Mouse (Mus musculus): ENCODE results near the gene Gm13276. TPM values are rescaled to one million over a fixed set of nuclear protein-coding genes. Genes with fewer than 3 reads are reported as not detected.
"Not testable (repeated sequence)": the region's sequence is repeated elsewhere in the genome, so short reads cannot be mapped to it uniquely, and the experiment has no call there.

Gene Gm13276
- total RNA-seq, 2 experiments from 2014 or later: not detected

- peak; percentile 61 to 73 for DNase-seq (ENCODE audit: extremely low spot score in 1 of 2, low spot score in 2 of 2)
- peak; percentile 27 for TF ChIP-seq CTCF (IDR thresholded peaks at IDR 0.05)
- peak within 1 kb of the TSS; percentile 13 for H3K4me3 ChIP-seq
Measured at GRCm38 (mm10) chr4:88793936-88794675, 8.6 kb downstream of the Gm13276 start, which contains the start of gene Gm13275. Gm13275 (plus strand) TSS chr4:88794487.

GRCm38 (mm10) chr4:88797097-88797496, 11.6 kb downstream of the Gm13276 start, which contains the start of gene Gm13279:
Gm13279 (plus strand) TSS chr4:88797397.
- H3K4me3 ChIP-seq; H3K27ac ChIP-seq; DNase-seq (ENCODE audit: extremely low spot score in 1 of 2, low spot score in 2 of 2); intact Hi-C loops (cut with DNase I): not testable (repeated sequence)

More at GRCm38 (mm10) chr4:88793936-88794675, 8.6 kb downstream of the Gm13276 start, which contains the start of gene Gm13275:
- intact Hi-C loops (cut with DNase I); H3K27ac ChIP-seq: not testable (repeated sequence)

- intact Hi-C loops (cut with DNase I); H3K27ac ChIP-seq; H3K4me3 ChIP-seq; DNase-seq (ENCODE audit: extremely low spot score in 1 of 2, low spot score in 2 of 2): not testable (repeated sequence)
Measured at GRCm38 (mm10) chr4:88799365-88799764, 13.9 kb downstream of the Gm13276 start, which contains the start of gene Gm13285. Gm13285 (plus strand) TSS chr4:88799665.

- H3K27ac ChIP-seq; intact Hi-C loops (cut with DNase I); H3K4me3 ChIP-seq; DNase-seq (ENCODE audit: extremely low spot score in 1 of 2, low spot score in 2 of 2): not testable (repeated sequence)
Measured at GRCm38 (mm10) chr4:88802954-88803353, 17.4 kb downstream of the Gm13276 start, which contains the start of gene Gm13287. Gm13287 (plus strand) TSS chr4:88803254.

GRCm38 (mm10) chr4:88805231-88805630, 19.7 kb downstream of the Gm13276 start, which contains the start of gene Gm13288:
Gm13288 (plus strand) TSS chr4:88805531.
- DNase-seq (ENCODE audit: extremely low spot score in 1 of 2, low spot score in 2 of 2); H3K27ac ChIP-seq; intact Hi-C loops (cut with DNase I); H3K4me3 ChIP-seq: not testable (repeated sequence)

GRCm38 (mm10) chr4:88805761-88806160, 20.3 kb downstream of the Gm13276 start:
- H3K27ac ChIP-seq; intact Hi-C loops (cut with DNase I); DNase-seq (ENCODE audit: extremely low spot score in 1 of 2, low spot score in 2 of 2); H3K4me3 ChIP-seq: not testable (repeated sequence)

GRCm38 (mm10) chr4:88815928-88816327, 30.4 kb downstream of the Gm13276 start, which contains the start of gene Ifna7:
Ifna7 (plus strand) TSS chr4:88816228.
- TF ChIP-seq CTCF (IDR thresholded peaks at IDR 0.05): no peak
- no peak for DNase-seq (ENCODE audit: extremely low spot score in 1 of 2, low spot score in 2 of 2)
- intact Hi-C loops (cut with DNase I): no loop called here
- Histone ChIP-seq H3K27ac (no peak within 1 kb of the TSS), H3K4me3 (no peak within 1 kb of the TSS)

- H3K27ac ChIP-seq: no peak within 1 kb of the TSS
- intact Hi-C loops (cut with DNase I): no loop called here
- H3K4me3 ChIP-seq: no peak within 1 kb of the TSS
- no peak for TF ChIP-seq CTCF (IDR thresholded peaks at IDR 0.05)
- no peak for DNase-seq (ENCODE audit: extremely low spot score in 1 of 2, low spot score in 2 of 2)
Measured at GRCm38 (mm10) chr4:88819659-88820058, 34.1 kb downstream of the Gm13276 start, which contains the start of gene Ifna11. Ifna11 (plus strand) TSS chr4:88819959.

- Histone ChIP-seq H3K4me3 (no peak overlapping the region), H3K27ac (no peak overlapping the region)
- intact Hi-C loops (cut with DNase I): no loop called here
- peak; percentile 61 for TF ChIP-seq CTCF (IDR thresholded peaks at IDR 0.05)
- DNase-seq (ENCODE audit: extremely low spot score in 1 of 2, low spot score in 2 of 2): peak in 1 of 2 experiments; percentile 17
Measured at GRCm38 (mm10) chr4:88822995-88823394, 37.5 kb downstream of the Gm13276 start.

- H3K4me3 ChIP-seq; H3K27ac ChIP-seq; intact Hi-C loops (cut with DNase I); DNase-seq (ENCODE audit: extremely low spot score in 1 of 2, low spot score in 2 of 2): not testable (repeated sequence)
Measured at GRCm38 (mm10) chr4:88827116-88827515, 41.6 kb downstream of the Gm13276 start, which contains the start of gene Ifna6. Ifna6 (plus strand) TSS chr4:88827416.

GRCm38 (mm10) chr4:88830523-88830922, 45.0 kb downstream of the Gm13276 start:
- peak; percentile 20 to 36 for DNase-seq (ENCODE audit: extremely low spot score in 1 of 2, low spot score in 2 of 2)
- TF ChIP-seq CTCF (IDR thresholded peaks at IDR 0.05): peak; percentile 81
- Histone ChIP-seq H3K27ac (no peak overlapping the region), H3K4me3 (no peak overlapping the region)
- intact Hi-C loops (cut with DNase I): no loop called here

- H3K27ac ChIP-seq; intact Hi-C loops (cut with DNase I); H3K4me3 ChIP-seq; DNase-seq (ENCODE audit: extremely low spot score in 1 of 2, low spot score in 2 of 2): not testable (repeated sequence)
Measured at GRCm38 (mm10) chr4:88835225-88835624, 49.7 kb downstream of the Gm13276 start, which contains the start of gene Ifna5. Ifna5 (plus strand) TSS chr4:88835525.

Other genes starting within 250 kb of the Gm13276 start
- gene Ifna15, start 227.5 kb upstream of the Gm13276 start, total RNA-seq (2021): not detected
- gene Ifna14, start 213.9 kb upstream of the Gm13276 start, total RNA-seq (2021): not detected
- not detected for gene Ifna9, start 193.3 kb upstream of the Gm13276 start, total RNA-seq (2021)
- gene Ifna12, start 182.3 kb upstream of the Gm13276 start, total RNA-seq (2021): not detected
- gene C87499, start 151.3 kb upstream of the Gm13276 start, total RNA-seq (2021): not detected
- gene Ifna13, start 141.2 kb upstream of the Gm13276 start, total RNA-seq (2021): not detected
- not detected for gene Ifna16, start 108.8 kb upstream of the Gm13276 start, total RNA-seq (2021)
- gene Ifna2, start 101.8 kb upstream of the Gm13276 start, total RNA-seq (2021): not detected
- gene Ifnab, start 94.3 kb upstream of the Gm13276 start, total RNA-seq (2021): not detected
- 1 to 10 TPM in 1 of 2 experiments, under 1 TPM in 1; 0.79 to 1.1 TPM for gene Gm26566, start 63.9 kb upstream of the Gm13276 start, total RNA-seq (2021)
- 10 to 100 TPM; 96.7 to 97.8 TPM for gene Klhl9, start 63.2 kb upstream of the Gm13276 start, total RNA-seq (2021)
- not detected for gene Gm13271, start 30.8 kb upstream of the Gm13276 start, total RNA-seq (2021)
- not detected for gene Gm13283, start 25.6 kb upstream of the Gm13276 start, total RNA-seq (2021)
- not detected for gene Gm13290, start 11.9 kb upstream of the Gm13276 start, total RNA-seq (2021)
- gene Gm13289, start 8.8 kb upstream of the Gm13276 start, total RNA-seq (2021): not detected
- not detected for gene Gm13272, start 5.9 kb upstream of the Gm13276 start, total RNA-seq (2021)
- not detected for gene Ifnz, start 3.6 kb upstream of the Gm13276 start, total RNA-seq (2021)
- gene Gm13277, start 2.9 kb downstream of the Gm13276 start, total RNA-seq (2021): not detected
- not detected for gene Gm13278, start 5.8 kb downstream of the Gm13276 start, total RNA-seq (2021)
- not detected for gene Gm13275, start 8.8 kb downstream of the Gm13276 start, total RNA-seq (2021)
- not detected for gene Gm13279, start 11.7 kb downstream of the Gm13276 start, total RNA-seq (2021)
- not detected for gene Gm13285, start 14.0 kb downstream of the Gm13276 start, total RNA-seq (2021)
- gene Gm13287, start 17.5 kb downstream of the Gm13276 start, total RNA-seq (2021): not detected
- not detected for gene Gm13288, start 19.8 kb downstream of the Gm13276 start, total RNA-seq (2021)
- not detected for gene Ifna7, start 30.5 kb downstream of the Gm13276 start, total RNA-seq (2021)
- gene Ifna11, start 34.2 kb downstream of the Gm13276 start, total RNA-seq (2021): not detected
- not detected for gene Ifna6, start 41.7 kb downstream of the Gm13276 start, total RNA-seq (2021)
- not detected for gene Ifna5, start 49.8 kb downstream of the Gm13276 start, total RNA-seq (2021)
- gene Ifna4, start 56.2 kb downstream of the Gm13276 start, total RNA-seq (2021): not detected
- gene Ifna1, start 64.4 kb downstream of the Gm13276 start, total RNA-seq (2021): not detected
- gene Ifne, start 94.5 kb downstream of the Gm13276 start, total RNA-seq (2021): not detected

All from left cerebral cortex, adult 2 months (tissue).